Mouse (Mus musculus) heart, postnatal 25 days (tissue): Measurements from ENCODE around the gene Neurod2. TPM values are rescaled to one million over a fixed set of nuclear protein-coding genes. Genes with fewer than 3 reads are reported as not detected.

ENCODE experiments used
- DNase-seq: peaks from one replicate; pipeline ENCODE4 v3.0.0; 2022; ENCODE audit warnings: low spot score
- intact Hi-C: fragments of 180-260 bp; cut with DNase I; formaldehyde crosslinking; loops from one replicate; pipeline ENCODE4 v1.15.1; 2025
- total RNA-seq, 2 experiments: library from RNA; stranded (reverse); gene quantifications; 2 replicates each; pipeline ENCODE4 v1.2.3; 2021

Gene Neurod2
- total RNA-seq, 2 experiments from 2014 or later = not detected

DNA sequence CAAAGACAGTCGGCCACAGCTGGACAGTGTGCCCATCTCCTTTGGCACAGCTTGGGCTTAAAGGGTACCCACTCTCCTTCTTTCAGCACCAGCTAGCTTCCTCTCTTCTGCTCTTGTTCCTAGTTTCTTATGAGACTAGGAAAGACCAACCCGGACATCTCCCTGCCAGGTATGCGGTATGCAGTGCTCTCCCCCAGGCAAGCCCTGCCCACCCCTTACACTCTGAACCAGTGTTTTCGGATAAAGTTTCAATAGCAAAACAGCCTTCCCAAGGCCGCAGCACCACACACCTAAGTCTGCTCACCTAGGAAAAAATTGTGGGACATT is 7.8 kb downstream of the Neurod2 start:
- DNase-seq = no peak
- intact Hi-C loops = no loop called here

DNA sequence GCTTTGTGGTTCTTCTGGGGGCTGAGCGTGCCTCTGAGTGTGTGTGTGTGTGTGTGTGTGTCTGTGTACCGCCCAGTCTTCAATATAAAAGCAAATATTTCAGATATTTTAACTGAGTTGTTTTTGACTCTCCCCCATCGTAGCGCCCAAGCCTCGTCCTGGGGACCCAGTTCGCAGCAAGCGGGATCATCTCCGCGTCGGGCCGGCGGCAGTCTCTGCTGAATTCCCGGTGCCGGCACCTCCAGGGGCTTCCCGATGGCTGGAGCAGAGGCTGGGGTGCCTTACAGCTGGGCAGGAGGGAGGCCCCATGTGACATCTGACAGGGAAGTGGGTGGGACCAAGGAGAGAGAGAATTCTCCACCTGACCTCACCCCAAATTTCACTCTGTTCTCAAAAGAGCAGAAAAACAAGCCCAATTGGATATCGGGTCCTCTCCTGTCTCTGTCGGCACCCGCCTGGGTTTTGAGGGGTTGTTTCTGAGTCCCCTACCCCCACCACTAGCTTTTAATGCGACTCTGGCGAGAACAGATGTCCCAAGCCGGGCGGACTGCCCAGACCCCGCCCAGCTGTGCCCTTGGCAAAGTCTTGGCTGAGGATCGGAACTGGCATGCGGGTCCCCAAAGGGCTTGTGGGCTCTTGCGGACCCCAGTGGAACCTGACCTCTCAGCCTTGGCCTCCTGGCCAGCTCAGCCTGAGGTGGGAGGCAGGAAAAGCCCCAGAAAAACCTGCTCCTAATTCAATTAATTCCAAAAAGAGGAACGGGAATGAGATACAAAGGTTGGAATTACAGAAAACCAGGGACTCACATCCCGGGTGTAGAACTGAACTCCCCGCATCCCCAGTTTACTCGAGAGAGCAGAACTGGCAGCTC is 8.4 kb downstream of the Neurod2 start:
- DNase-seq = no peak
- intact Hi-C loops = no loop called here

DNA sequence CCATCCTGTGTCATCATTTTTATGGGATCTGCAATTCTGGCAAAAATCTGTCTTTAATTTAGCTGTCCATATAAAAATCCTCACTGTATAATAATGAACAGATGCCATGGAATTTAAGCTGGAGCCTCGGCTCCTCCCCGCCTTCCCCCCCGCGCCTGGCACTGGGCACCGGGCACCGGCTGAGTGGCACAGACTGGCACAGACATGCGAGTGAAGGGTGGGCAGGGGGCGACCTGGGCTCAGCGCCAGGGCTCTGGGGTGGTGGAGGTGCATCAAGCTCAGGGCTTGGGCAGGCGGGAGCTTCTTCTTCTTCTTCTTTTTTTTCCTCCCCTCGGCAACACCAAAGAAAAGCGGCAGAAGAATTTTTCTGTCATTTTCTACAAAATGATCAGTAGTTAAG is 9.1 kb downstream of the Neurod2 start:
- intact Hi-C loops = no loop called here
- DNase-seq = no peak

DNA sequence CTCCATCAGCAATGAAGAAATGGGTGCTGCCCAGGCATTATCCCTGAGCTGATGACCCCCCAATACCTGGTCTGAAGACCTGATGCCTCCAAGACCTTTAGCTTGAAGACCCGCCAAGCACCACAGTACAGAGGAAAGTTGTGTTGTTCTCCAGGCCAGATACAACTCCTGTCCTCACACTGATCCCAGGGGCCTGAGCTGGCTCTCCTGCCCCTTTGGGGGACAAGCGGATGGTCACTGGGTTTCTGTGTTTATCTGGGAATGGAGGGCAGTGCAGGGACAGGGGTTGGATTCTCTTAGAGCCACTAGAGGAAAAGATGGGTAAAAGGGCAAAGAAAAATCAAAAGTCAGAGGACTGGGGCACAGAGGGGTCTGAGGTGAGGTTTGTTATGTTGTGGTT is 9.5 kb downstream of the Neurod2 start:
- DNase-seq = no peak
- intact Hi-C loops = no loop called here

DNA sequence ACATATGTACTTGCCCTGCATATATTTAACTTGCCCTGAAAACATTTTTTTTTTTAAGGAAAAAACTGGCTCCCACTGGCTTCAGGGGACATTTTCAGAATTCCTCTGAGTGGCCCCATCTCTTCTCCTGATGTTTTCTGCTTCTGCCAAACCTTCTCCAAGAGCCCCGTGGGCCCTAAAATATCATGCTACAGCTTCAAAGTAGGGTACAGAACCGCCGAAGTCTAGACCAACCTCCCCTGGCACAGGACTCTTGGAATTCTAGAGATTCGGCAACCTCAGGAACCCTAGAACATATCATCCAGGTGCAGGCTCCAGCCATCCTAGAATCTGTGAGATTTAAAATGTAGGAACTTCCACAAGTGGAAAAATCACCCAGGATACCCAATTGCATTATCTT is 9.9 kb downstream of the Neurod2 start:
- intact Hi-C loops = no loop called here
- DNase-seq = no peak

DNA sequence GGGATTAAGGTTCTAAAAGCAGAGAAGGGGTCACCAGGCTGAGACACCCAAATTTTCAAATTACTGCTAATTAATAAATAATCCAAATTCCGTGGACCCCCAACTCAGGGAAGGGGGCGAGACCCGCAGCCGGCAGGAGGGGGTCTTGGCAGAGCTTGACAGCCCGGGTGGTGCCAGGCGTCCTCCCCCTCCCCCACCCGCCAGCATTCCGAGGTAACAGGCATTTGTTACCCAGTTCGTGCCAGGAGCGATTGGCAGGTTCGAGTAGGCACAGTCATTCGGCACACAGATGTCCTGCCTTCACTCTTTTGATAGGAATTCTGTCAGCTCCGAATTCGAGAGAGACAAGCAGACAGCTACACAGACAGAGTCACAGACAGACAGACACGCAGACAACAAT is 10.3 kb downstream of the Neurod2 start:
- intact Hi-C loops = no loop called here
- no peak for DNase-seq

DNA sequence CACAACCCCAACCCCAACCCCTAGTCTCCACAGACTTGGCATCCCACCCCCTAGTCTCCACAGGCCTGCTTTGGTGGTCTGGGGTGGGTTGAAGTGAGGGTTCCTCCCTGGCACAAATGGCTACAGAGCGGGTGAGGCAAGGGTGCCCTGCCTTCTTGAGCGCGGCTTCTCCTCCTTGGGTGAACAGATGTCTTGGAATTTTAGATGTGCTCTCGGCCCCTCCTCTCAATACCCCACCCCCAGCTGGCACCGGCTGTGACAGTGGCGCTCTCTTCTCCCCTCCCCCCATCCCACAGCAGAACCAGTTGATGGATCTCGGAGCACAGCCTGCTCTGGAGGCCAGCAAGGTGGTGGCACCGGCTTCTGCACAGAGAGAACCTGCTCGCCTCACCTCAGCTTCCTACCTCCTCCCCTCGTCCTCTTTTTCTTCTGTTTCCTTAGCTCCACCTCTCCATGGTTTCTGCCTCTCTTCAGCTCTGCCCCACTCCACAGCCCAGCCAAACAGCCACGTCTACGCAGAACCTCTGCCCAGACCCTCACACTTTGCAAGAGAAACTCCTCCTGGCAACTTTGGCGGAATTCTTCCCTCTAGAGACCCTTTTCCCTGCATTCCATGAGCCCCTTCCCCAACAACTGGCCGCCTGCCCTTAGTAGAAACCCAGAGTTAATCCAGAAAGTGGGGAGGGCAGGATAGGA is 10.9 kb downstream of the Neurod2 start:
- DNase-seq = no peak
- intact Hi-C loops = no loop called here

DNA sequence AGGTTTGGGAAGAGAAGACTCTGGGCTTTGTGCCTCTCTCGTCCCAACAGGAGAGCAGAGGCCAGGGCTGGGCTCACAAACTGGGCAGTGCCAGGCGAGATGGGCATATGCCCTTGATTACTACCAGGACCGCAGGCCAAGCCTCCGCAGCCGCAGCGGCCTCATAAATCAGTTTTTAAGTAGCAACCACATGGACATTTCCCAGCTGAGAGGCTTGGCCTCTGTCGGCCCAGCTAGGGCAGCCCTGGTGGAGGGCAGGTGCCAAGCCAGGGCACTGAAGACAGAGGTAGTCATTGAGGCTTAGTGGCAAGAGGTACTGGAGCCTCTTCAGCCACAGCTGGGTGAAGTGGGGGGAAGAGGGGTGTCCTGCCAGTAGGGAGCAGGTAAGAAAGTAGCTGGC is 12.0 kb downstream of the Neurod2 start:
- DNase-seq = no peak
- intact Hi-C loops = no loop called here

DNA sequence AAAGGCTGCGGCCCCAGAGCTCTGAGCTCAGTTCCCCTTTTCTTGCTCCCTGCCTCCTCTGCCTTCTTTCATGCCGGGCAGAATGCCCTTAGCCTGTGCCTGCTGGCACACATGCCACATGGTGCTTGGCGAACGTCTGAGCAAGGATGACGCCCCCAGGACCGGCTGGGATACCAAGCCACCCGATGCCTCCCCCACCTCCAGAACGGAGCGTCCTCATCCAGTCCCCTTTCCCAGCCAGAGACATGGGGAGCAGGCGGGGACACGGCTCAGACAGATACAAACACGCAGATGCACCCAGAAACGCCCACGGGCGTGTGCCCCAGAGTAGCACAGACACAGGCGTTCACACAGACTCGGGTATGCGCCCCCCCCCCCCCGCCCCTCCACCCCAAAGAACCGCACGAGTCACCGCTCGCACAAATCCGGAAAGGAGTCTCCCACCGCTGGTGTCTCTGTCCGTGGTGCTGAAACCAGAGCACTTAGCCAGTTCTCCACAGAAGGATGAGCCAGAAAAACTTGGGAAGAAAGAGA is 15.6 kb downstream of the Neurod2 start:
- no peak for DNase-seq
- intact Hi-C loops = no loop called here

DNA sequence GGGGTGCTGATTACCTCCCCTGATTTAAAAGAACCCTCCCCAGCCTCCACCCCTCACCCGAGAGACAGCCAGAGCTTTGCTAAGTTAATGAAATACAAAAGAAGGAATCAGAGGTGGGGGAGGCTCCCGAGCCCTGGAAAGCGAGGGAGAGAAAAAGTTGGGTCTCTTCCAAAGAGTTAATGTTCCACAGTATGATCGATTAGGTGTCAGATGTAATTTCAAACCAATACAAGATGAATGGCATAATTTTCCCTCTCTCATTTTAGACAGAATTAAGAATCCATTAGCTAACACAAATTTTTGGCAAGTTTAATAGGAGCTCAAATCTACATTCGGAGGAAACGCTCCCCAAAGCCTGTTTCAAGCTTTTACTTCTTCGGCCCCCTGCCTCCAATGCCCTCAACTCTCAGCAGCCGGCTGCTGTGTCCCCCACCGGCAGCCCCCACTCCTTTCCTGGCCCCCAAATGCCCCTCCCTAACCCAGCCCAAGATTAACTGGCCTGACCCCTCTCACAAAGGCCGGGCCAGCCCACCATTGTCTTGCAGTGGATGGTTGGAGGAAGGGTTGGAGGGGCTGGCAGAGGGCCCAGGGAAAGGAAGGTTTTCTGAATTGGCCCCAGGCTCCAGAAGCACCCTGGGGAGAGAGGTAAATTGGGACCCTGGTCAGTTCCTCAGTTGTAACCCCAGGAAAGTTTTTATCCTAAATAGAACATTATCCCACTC is 30.8 kb downstream of the Neurod2 start:
- intact Hi-C loops = no loop called here
- peak; percentile 38 for DNase-seq

DNA sequence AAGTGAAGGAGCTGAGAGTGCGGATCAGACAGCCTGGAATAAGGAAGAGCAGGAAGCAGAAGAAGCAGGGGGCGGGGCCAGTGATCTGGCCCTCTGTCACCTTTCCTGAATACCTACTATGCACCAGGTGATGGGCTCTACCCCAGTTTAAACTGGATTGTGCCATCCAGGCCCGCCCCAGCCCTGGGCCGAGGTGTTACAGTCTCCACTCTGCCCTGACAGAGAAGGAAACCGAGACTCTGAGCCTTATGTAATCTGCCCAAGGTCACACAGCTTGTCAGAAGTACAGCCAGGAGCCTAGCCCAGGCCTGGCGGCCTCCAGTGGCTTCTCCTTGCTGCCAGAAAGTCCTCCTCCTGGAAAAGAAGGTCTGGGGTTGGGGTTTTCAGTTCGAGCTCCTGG is 31.7 kb downstream of the Neurod2 start:
- intact Hi-C loops = no loop called here
- no peak for DNase-seq

DNA sequence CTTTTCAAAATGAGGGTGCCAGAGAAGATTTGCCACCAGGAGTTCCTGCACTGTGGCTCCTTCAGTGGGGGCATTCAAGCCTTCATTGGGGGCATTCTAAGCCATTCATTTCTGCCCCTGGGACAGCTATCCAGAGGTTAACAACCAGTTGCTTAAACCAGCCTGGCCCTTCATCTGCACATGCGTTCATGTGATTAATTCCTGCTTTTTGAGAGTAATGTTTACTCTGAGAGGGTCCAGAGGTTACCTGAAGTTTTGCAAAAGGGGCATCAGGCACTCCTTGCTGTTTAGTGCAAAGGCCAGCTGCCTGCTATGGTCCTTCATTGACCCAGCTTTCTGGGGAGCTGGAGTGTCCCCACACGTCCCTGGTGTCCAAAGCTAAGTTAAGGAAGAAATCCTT is 32.5 kb downstream of the Neurod2 start:
- intact Hi-C loops = no loop called here
- DNase-seq = no peak

DNA sequence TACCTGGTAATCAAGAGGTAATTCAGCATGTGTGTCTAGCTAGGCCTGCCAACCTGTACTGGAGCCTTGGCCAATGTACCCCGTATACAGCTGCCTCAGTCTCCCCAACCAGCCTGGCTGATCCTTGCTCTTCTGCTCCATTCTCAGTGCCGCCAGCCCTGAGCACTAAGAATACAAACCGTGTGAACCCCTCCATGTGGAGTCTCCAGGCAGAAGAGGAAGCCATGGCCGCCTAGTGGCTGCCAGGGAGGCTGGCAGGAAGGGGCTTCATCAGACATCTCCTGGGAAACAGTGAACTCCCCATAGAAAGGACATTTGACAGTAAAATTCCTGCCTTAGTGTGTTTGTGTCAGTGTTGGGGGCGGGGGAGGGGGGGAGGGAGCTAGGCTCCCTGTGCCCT is 33.2 kb downstream of the Neurod2 start:
- no peak for DNase-seq
- intact Hi-C loops = no loop called here

DNA sequence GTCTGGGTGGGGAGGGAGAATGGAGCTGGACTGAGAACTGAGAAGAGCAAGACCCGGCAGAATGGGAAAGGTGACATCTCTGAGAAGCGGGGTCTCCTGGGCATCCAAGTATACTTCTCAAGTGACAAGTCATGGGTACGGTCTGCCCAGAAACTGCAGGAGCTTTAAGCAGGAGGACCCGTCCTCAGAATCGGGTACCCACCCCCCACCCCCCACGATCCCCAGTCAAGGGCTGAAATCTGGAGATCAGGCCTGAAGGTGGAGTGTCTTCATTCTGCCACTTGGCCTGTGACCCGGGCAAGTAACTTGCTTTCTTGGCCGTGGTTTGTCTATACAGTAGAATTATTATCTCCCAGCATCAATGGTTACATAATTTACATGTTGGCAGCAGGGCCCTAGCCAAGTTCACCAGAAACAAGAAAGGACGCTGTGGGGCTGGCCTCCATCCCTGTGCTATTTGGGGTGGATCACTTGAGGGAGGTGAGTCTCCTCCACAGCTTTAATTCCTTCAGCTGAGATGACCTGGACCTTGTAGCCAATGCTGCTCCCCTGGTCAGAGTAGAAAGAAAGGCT is 34.3 kb downstream of the Neurod2 start:
- intact Hi-C loops = no loop called here
- DNase-seq = no peak

DNA sequence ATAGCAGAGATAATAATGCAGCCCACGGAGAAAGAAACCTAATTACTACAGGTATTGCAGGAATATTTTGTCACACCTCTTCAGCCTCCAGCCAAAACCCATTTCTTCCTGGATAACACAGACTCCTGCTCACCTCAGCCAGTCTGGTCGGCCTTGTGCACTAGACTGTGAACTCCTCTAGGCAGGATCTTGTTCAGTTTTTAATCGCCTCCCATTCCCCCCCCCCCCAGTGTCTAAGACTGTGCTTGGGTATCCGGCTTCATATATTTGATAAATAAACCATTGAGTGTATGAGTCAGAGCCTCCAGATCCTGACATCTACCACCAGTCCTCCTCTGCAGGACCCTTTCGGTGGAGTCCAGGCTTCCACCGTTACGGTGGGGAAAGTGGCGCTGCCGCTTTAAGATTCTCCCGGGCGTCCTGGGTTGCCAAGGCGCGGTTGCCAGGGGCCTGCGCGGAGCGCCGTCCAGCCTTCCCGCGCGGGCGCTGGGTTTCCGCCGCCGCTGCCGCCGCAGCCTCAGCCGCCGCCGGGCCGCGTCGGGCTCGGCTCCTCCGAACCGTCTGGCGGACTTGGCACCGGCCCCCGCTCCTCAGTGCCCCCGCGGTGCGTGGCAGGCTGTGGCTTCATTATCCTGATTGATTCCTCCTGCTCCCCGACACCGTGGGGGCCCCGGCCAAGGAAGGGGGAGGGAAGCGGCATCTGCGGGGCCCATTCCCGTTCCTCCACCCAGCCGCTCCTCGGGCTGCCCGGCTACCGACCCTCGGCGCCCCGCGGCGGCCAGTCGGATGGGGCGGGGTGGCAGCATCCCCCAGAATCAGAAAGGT is 35.0 kb downstream of the Neurod2 start:
- peak; percentile 17 for DNase-seq
- intact Hi-C loops = no loop called here

DNA sequence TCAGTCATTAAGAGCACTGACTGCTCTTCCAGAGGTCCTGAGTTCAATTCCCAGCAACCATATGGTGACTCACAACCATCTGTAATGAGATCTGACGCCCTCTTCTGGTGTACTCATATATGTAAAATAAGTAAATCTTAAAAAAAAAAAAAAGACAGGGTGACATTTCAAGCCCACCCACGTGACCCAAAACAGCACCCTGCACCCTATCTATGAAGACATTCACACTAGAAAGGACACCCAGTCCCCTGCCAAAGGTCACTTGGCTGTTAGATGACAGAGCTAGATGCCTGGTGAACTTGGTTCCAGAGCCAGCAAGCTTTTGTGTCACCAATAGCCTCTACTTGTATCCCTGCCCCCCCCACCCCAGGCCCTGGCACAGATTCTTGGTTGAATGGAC is 36.4 kb downstream of the Neurod2 start:
- DNase-seq = no peak
- intact Hi-C loops = no loop called here

DNA sequence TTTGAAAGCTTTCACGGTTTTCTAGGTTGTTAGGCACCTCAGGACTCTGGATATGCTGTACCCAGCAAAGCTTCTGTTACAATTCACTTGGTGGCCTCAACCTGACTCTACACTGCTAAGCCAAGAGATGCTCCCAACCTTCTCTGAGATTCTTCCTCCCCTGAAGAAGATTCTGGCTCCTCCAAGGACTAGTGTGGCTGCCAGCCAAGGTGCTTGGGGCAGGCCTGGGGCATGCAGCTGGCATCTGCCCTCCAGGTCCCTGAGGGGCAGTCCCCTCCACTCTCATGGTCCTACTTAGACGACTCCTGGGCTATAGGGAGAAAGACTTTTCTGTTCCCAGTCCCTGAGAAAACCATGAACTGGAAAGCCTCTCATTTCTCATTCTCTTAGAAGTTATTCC is 38.5 kb downstream of the Neurod2 start:
- no peak for DNase-seq
- intact Hi-C loops = no loop called here

DNA sequence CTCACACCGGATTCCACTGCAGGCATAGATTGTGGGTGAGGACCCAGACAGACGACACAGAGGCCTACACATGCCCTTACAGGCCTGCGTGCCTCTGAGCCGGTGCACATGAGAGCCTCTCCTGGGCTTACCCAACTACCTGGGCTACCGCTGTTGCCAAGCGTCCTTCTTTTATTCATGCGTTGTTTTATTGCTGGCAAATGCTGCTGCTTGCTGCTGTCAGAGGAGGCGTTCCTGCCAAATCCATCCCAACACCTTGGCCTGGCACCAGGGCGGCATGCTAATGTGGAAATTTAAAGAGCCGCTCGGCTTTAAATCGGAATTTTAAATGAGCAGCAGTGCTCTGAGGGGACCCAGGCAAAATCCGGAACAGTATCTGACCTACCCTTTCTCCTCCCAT is 39.6 kb downstream of the Neurod2 start:
- intact Hi-C loops = no loop called here

DNA sequence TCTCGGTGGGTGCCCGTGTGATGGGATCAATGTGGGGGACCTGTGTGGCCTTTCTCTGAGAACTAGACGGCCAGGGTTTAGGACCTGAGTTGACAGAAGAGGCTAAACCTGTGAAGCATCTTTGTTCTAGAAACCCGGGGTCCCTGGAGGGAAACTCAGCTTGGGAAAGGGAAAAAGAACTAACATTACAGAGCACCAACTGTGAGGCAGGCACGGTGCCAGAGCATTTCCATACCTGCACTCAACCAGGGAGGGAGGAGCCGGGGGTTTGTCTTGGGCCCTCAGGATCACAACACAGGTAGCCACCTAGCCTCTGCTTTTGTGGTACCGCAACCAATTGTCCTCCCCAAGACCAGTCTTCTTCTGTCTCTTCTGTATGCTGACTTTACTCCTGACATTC is 41.5 kb downstream of the Neurod2 start:
- DNase-seq = no peak
- intact Hi-C loops = no loop called here

More for the DNA sequence above, 39.6 kb downstream of the Neurod2 start:
- no peak for DNase-seq

DNA sequence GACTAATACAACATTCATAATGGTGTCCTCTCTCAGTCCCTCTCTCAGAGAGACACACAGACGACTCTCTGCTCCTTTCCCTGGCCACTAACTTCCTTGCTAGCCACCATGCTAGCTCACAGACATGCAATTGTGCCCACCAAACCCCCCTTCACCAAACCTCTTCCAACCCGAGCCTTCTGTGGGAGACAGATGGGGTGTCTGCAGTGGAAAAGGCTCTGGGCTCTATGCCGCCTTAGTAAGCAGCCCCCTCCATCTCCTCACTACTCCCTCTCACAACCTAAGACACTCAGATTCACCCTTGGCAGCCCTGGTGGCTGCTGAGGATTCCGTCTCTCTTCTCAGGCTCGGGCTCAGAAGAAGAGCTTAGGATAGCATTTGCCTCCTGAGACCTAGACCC is 41.9 kb downstream of the Neurod2 start:
- intact Hi-C loops = no loop called here
- no peak for DNase-seq
